Comparison of ENCODE assay signal across 12 mouse cellular contexts in genomic region chr9:34967772-34968171, GRCm38 (mm10).
"Had no signal": no experiment of that assay in that cellular context is flagged by ENCODE, and none has a peak within 500 bp of the region (broad histone marks: within the 10 kb centered on the region; RNA-seq: fewer than 3 reads in every experiment).

No protein-coding gene starts in this region.

- H3K4me1 ChIP-seq: lung, embryonic 15.5 days had no signal

- DNase-seq: kidney, adult 8-10 months; kidney, postnatal 14 days; left cerebral cortex, postnatal 4 days; right cerebral cortex, postnatal 14 days; thymus, adult 18-20 months; thymus, postnatal 14 days had no signal

- ATAC-seq: inflammation-experienced regulatory T-cells, adult 6 months; midbrain, embryonic 15.5 days had no signal

- H3K36me3 ChIP-seq: limb, embryonic 13.5 days; lung, embryonic 15.5 days; midbrain, embryonic 15.5 days; neural tube, embryonic 12.5 days had no signal

- H3K9me3 ChIP-seq: limb, embryonic 13.5 days; lung, embryonic 15.5 days; midbrain, embryonic 15.5 days; neural tube, embryonic 12.5 days had no signal

- H3K4me3 ChIP-seq: limb, embryonic 13.5 days; lung, embryonic 15.5 days; midbrain, embryonic 15.5 days; neural tube, embryonic 12.5 days had no signal

- H3K4me2 ChIP-seq: limb, embryonic 13.5 days; lung, embryonic 15.5 days; midbrain, embryonic 15.5 days; neural tube, embryonic 12.5 days had no signal

- H3K9ac ChIP-seq: limb, embryonic 13.5 days; liver, embryonic 14.5 days; lung, embryonic 15.5 days; midbrain, embryonic 15.5 days; neural tube, embryonic 12.5 days had no signal

- H3K27ac ChIP-seq: limb, embryonic 13.5 days; liver, embryonic 14.5 days; lung, embryonic 15.5 days; midbrain, embryonic 15.5 days; neural tube, embryonic 12.5 days had no signal

- H3K27me3 ChIP-seq: midbrain, embryonic 15.5 days; neural tube, embryonic 12.5 days had no signal
